Mouse (Mus musculus) kidney, postnatal 0 days (tissue): ENCODE results near the gene Oas3. TPM values are rescaled to one million over a fixed set of nuclear protein-coding genes. Genes with fewer than 3 reads are reported as not detected.

Experiments
- ATAC-seq: fragments of 200-750 bp; cut with Nextera tagmentation; replicated peaks from 2 replicates; pipeline ENCODE4 v1.8.0; 2017; ENCODE audit warnings: low read depth, moderate number of reproducible peaks, moderate TSS enrichment, moderate library complexity; ENCODE audit not compliant: low FRiP score
- DNase-seq: peaks from one replicate; pipeline ENCODE4 v3.0.0-alpha.2; 2016; ENCODE audit warnings: low spot score
- H3K27ac ChIP-seq: fragments of 300-500 bp; sonication (generic); 2 replicates; pipeline ENCODE4 v1.5.1; 2014; ENCODE audit warnings: mild to moderate bottlenecking
- H3K27me3 ChIP-seq: fragments of 300-500 bp; sonication (generic); 2 replicates; pipeline ENCODE4 v1.6.1; 2014; ENCODE audit warnings: low read length, mixed read lengths; ENCODE audit not compliant: insufficient read depth
- H3K36me3 ChIP-seq: fragments of 300-500 bp; sonication (generic); 2 replicates; pipeline ENCODE4 v1.6.1; 2014; ENCODE audit warnings: low read length, mixed read lengths; ENCODE audit not compliant: insufficient read depth
- H3K4me1 ChIP-seq: fragments of 300-500 bp; sonication (generic); replicated peaks from 2 replicates; pipeline ENCODE4 v1.6.1; 2014; ENCODE audit warnings: antibody characterized with exemption, low read length, mixed read lengths; ENCODE audit not compliant: insufficient read depth
- H3K4me2 ChIP-seq: fragments of 300-500 bp; sonication (generic); 2 replicates; pipeline ENCODE4 v1.6.1; 2014; ENCODE audit warnings: mild to moderate bottlenecking, low read length, moderate library complexity, mixed read lengths
- H3K4me3 ChIP-seq: fragments of 300-500 bp; sonication (generic); replicated peaks from 2 replicates; pipeline ENCODE4 v1.5.1; 2014; ENCODE audit warnings: low read depth, low read length
- H3K9ac ChIP-seq: fragments of 300-500 bp; sonication (generic); 2 replicates; pipeline ENCODE4 v1.6.1; 2014; ENCODE audit warnings: low read depth, low read length
- H3K9me3 ChIP-seq: fragments of 300-500 bp; sonication (generic); replicated peaks from 2 replicates; pipeline ENCODE4 v1.6.1; 2016; ENCODE audit warnings: low read length, inconsistent platforms, mixed read lengths
- CTCF ChIP-seq: IDR thresholded peaks from 2 replicates; pipeline ENCODE4 v1.5.1; 2016; ENCODE audit warnings: antibody characterized with exemption, low read depth, mild to moderate bottlenecking, moderate library complexity
- WGBS: fragments of 180-500 bp; shearing (Covaris S2); extraction: QIAGEN DNeasy Blood & Tissue Kit; methylation state at CpG from one replicate; pipeline ENCODE4 v1.1.7; 2014; 5-methylcytosine and 5-hydroxymethylcytosine counted together
- polyA plus RNA-seq: library from polyadenylated mRNA; unstranded; fragments of >200 nt; fragmentation: Nextera tagmentation; extraction: Ambion mirVana; gene quantifications from 2 replicates; pipeline ENCODE4 v1.2.1, GENCODE M21; 2015

The Oas3 gene
- polyA plus RNA-seq, 1 experiment from 2014 or later = 0.21 TPM

GRCm38 (mm10) chr5:120782446-120782845, 5.0 kb upstream of the Oas3 start:
- Histone ChIP-seq H3K4me2 (no peak overlapping the region), H3K4me3 (no peak overlapping the region), H3K9ac (no peak overlapping the region), H3K27me3 (no peaks in the 10 kb centered on the region), H3K4me1 (no peaks in the 10 kb centered on the region), H3K36me3 (no peaks in the 10 kb centered on the region), H3K27ac (no peak overlapping the region), H3K9me3 (no peaks in the 10 kb centered on the region)
- whole genome bisulfite sequencing = 70% methylated on average over 2 of the region's 2 CpGs
- no peak for DNase-seq
- no peak for ATAC-seq
- TF ChIP-seq CTCF = no peak

GRCm38 (mm10) chr5:120781646-120782045, 4.2 kb upstream of the Oas3 start:
- Histone ChIP-seq H3K9ac (no peak overlapping the region), H3K4me1 (no peaks in the 10 kb centered on the region), H3K4me3 (no peak overlapping the region), H3K9me3 (no peaks in the 10 kb centered on the region), H3K27me3 (no peaks in the 10 kb centered on the region), H3K4me2 (no peak overlapping the region), H3K27ac (no peak overlapping the region), H3K36me3 (no peaks in the 10 kb centered on the region)
- no peak for DNase-seq
- ATAC-seq = no peak
- WGBS = 94% methylated on average over 1 of the region's 1 CpGs
- TF ChIP-seq CTCF = no peak; the same call in 1 of the 2 replicates

- no peak overlapping the region for H3K27ac ChIP-seq
- no peaks in the 10 kb centered on the region for H3K27me3 ChIP-seq
- H3K4me1 ChIP-seq = no peaks in the 10 kb centered on the region
- H3K4me2 ChIP-seq = no peak overlapping the region
- no peaks in the 10 kb centered on the region for H3K9me3 ChIP-seq
- ATAC-seq = no peak
- no peak overlapping the region for H3K4me3 ChIP-seq
- DNase-seq = no peak
- TF ChIP-seq CTCF = no peak
- no peak overlapping the region for H3K9ac ChIP-seq
- no peaks in the 10 kb centered on the region for H3K36me3 ChIP-seq
- WGBS = 42% methylated on average over 3 of the region's 3 CpGs
Observed at GRCm38 (mm10) chr5:120779922-120780321, 2.5 kb upstream of the Oas3 start.

- 71% methylated on average over 2 of the region's 2 CpGs for WGBS
- H3K9me3 ChIP-seq = no peaks in the 10 kb centered on the region
- DNase-seq (no peak), ATAC-seq (no peak)
- no peak overlapping the region for H3K27ac ChIP-seq
- H3K36me3 ChIP-seq = no peaks in the 10 kb centered on the region
- H3K27me3 ChIP-seq = no peaks in the 10 kb centered on the region
- no peaks in the 10 kb centered on the region for H3K4me1 ChIP-seq
- H3K9ac ChIP-seq = no peak overlapping the region
- no peak overlapping the region for H3K4me2 ChIP-seq
- TF ChIP-seq CTCF = no peak
- no peak overlapping the region for H3K4me3 ChIP-seq
Observed at GRCm38 (mm10) chr5:120778941-120779340, 1.5 kb upstream of the Oas3 start.

GRCm38 (mm10) chr5:120776801-120777200, 660 bp downstream of the Oas3 start:
- Histone ChIP-seq H3K9me3 (no peaks in the 10 kb centered on the region), H3K4me1 (no peaks in the 10 kb centered on the region), H3K4me3 (no peak overlapping the region), H3K36me3 (no peaks in the 10 kb centered on the region), H3K27me3 (no peaks in the 10 kb centered on the region), H3K27ac (no peak overlapping the region), H3K4me2 (no peak overlapping the region), H3K9ac (no peak overlapping the region)
- no peak for TF ChIP-seq CTCF
- ATAC-seq = no peak
- 81% methylated on average over 5 of the region's 5 CpGs for WGBS
- no peak for DNase-seq

- H3K4me2 ChIP-seq = no peak overlapping the region
- H3K36me3 ChIP-seq = no peaks in the 10 kb centered on the region
- H3K4me3 ChIP-seq = no peak overlapping the region
- ATAC-seq (no peak), DNase-seq (no peak)
- no peaks in the 10 kb centered on the region for H3K4me1 ChIP-seq
- H3K9ac ChIP-seq = no peak overlapping the region
- no peaks in the 10 kb centered on the region for H3K9me3 ChIP-seq
- no peaks in the 10 kb centered on the region for H3K27me3 ChIP-seq
- 77% methylated on average over 14 of the region's 14 CpGs for WGBS
- TF ChIP-seq CTCF = no peak
- H3K27ac ChIP-seq = no peak overlapping the region
Observed at GRCm38 (mm10) chr5:120775287-120775985, 2.0 kb downstream of the Oas3 start.

GRCm38 (mm10) chr5:120769396-120769795, 8.1 kb downstream of the Oas3 start:
- TF ChIP-seq CTCF = no peak
- H3K27me3 ChIP-seq = no peaks in the 10 kb centered on the region
- no peak overlapping the region for H3K4me3 ChIP-seq
- no peak for DNase-seq
- WGBS = 58% methylated on average over 3 of the region's 3 CpGs
- no peak for ATAC-seq
- H3K4me1 ChIP-seq = no peaks in the 10 kb centered on the region
- no peak overlapping the region for H3K4me2 ChIP-seq
- H3K36me3 ChIP-seq = no peaks in the 10 kb centered on the region
- H3K27ac ChIP-seq = no peak overlapping the region
- no peak overlapping the region for H3K9ac ChIP-seq
- H3K9me3 ChIP-seq = no peaks in the 10 kb centered on the region
